Mouse (Mus musculus): Measurements from ENCODE around the gene Cd69.

DNA sequence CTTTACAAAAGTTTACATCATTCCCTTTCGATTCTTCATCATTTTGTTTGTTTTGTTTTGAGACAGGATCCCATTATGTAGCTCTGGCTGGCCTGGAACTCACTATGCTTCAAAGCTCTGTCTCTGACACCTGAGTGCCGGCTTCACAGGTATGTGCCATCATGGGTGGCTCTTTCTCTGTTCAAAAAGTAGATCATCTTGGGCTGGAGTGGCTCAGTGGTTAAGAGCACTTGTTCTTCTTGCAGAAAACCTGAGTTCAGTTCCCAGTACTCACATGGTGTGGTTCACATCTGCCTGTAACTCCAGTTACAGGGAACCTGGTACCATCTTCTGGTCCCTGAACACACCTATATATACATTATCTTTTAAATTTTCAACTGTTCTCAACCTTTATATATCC, 50.2 kb downstream of the Cd69 start:
- no peak for TF ChIP-seq CTCF (conservative IDR thresholded peaks at IDR 0.05; ENCODE audit: low read length)
- no peak for TF ChIP-seq POU5F1 (IDR thresholded peaks at IDR 0.05; ENCODE audit: borderline replicate concordance, low read length)

Measured in E14TG2a.4 (cell line).